Mouse (Mus musculus) midbrain, embryonic 11.5 days (tissue): ENCODE results near the gene Pkd2l1. TPM values are rescaled to one million over a fixed set of nuclear protein-coding genes. Genes with fewer than 3 reads are reported as not detected.

Source experiments
- ATAC-seq: fragments of 200-750 bp; cut with Nextera tagmentation; 2 replicates; pipeline ENCODE4 v1.8.0; 2017; ENCODE audit warnings: moderate TSS enrichment, moderate library complexity; ENCODE audit not compliant: low FRiP score
- DNase-seq: peaks from one replicate; pipeline ENCODE4 v3.0.0; 2015; ENCODE audit warnings: low spot score; ENCODE audit errors: missing footprints
- H3K27ac ChIP-seq: fragments of 300-500 bp; sonication (generic); 2 replicates; pipeline ENCODE4 v1.5.1; 2014; ENCODE audit warnings: low read depth, low read length
- H3K27me3 ChIP-seq: fragments of 300-500 bp; sonication (generic); 2 replicates; pipeline ENCODE4 v1.6.1; 2014; ENCODE audit warnings: mild to moderate bottlenecking, low read length, moderate library complexity, mixed read lengths; ENCODE audit not compliant: control insufficient read depth, insufficient read depth
- H3K36me3 ChIP-seq: fragments of 300-500 bp; sonication (generic); 2 replicates; pipeline ENCODE4 v1.6.1; 2014; ENCODE audit warnings: mild to moderate bottlenecking, low read length, moderate library complexity, mixed read lengths; ENCODE audit not compliant: control insufficient read depth, insufficient read depth
- H3K4me1 ChIP-seq: fragments of 300-500 bp; sonication (generic); 2 replicates; pipeline ENCODE4 v1.6.1; 2014; ENCODE audit warnings: low read length; ENCODE audit not compliant: control insufficient read depth, insufficient read depth
- H3K4me2 ChIP-seq: fragments of 300-500 bp; sonication (generic); 2 replicates; pipeline ENCODE4 v1.6.1; 2014; ENCODE audit warnings: mild to moderate bottlenecking, moderate library complexity
- H3K4me3 ChIP-seq: fragments of 300-500 bp; sonication (generic); 2 replicates; pipeline ENCODE4 v1.5.1; 2014; ENCODE audit warnings: low read depth, low read length
- H3K9ac ChIP-seq: fragments of 300-500 bp; sonication (generic); 2 replicates; pipeline ENCODE4 v1.6.1; 2014; ENCODE audit warnings: low read length
- H3K9me3 ChIP-seq: fragments of 300-500 bp; sonication (generic); 2 replicates; pipeline ENCODE4 v1.6.1; 2016; ENCODE audit warnings: low read length; ENCODE audit not compliant: control insufficient read depth
- WGBS: fragments of 180-500 bp; shearing (Covaris S2); extraction: QIAGEN DNeasy Blood & Tissue Kit; methylation state at CpG from one replicate; pipeline ENCODE4 v1.1.7; 2014; 5-methylcytosine and 5-hydroxymethylcytosine counted together
- polyA plus RNA-seq: library from polyadenylated mRNA; unstranded; fragments of >200 nt; fragmentation: Nextera tagmentation; extraction: Ambion mirVana; gene quantifications from 2 replicates; pipeline ENCODE4 v1.2.1, GENCODE M21; 2014

Gene Pkd2l1
- polyA plus RNA-seq = 0.08 and 0.14 TPM in 2 replicates

- no peak for ATAC-seq
- H3K27me3 ChIP-seq = no peaks in the 10 kb centered on the region
- no peaks in the 10 kb centered on the region for H3K4me1 ChIP-seq
- no peaks in the 10 kb centered on the region for H3K36me3 ChIP-seq
- WGBS = 39% methylated on average over 3 of the region's 3 CpGs
- H3K4me2 ChIP-seq = no peak within 1 kb of the TSS
- no peak within 1 kb of the TSS for H3K9ac ChIP-seq
- H3K9me3 ChIP-seq = no peaks in the 10 kb centered on the region
- no peak within 1 kb of the TSS for H3K4me3 ChIP-seq
- no peak for DNase-seq
- no peak within 1 kb of the TSS for H3K27ac ChIP-seq
These were observed at the start of gene Pkd2l1 for GRCm38 (mm10) chr19:44192342-44192741. TSS of gene Pkd2l1 (minus strand) at chr19:44192442.

GRCm38 (mm10) chr19:44238906-44239305 is 46.7 kb upstream of the Pkd2l1 start:
- Histone ChIP-seq H3K27ac (no peak overlapping the region), H3K9me3 (no peaks in the 10 kb centered on the region), H3K4me3 (no peak overlapping the region), H3K4me2 (no peak overlapping the region), H3K4me1 (no peaks in the 10 kb centered on the region), H3K9ac (no peak overlapping the region), H3K36me3 (no peaks in the 10 kb centered on the region), H3K27me3 (no peaks in the 10 kb centered on the region)
- 93% methylated on average over 2 of the region's 2 CpGs for whole genome bisulfite sequencing
- ATAC-seq (no peak), DNase-seq (no peak)

- ATAC-seq (no peak), DNase-seq (peak; percentile 90)
- no peak overlapping the region for H3K4me3 ChIP-seq
- H3K9ac ChIP-seq = no peak overlapping the region
- WGBS = 22% methylated on average over 19 of the region's 19 CpGs
- peak overlapping the region; percentile 33 for H3K4me2 ChIP-seq
- H3K27me3 ChIP-seq = no peaks in the 10 kb centered on the region
- H3K36me3 ChIP-seq = no peaks in the 10 kb centered on the region
- no peaks in the 10 kb centered on the region for H3K4me1 ChIP-seq
- H3K27ac ChIP-seq = no peak overlapping the region
- H3K9me3 ChIP-seq = no peaks in the 10 kb centered on the region
These were observed 45.3 kb upstream of the Pkd2l1 start for GRCm38 (mm10) chr19:44237471-44238006.

DNA sequence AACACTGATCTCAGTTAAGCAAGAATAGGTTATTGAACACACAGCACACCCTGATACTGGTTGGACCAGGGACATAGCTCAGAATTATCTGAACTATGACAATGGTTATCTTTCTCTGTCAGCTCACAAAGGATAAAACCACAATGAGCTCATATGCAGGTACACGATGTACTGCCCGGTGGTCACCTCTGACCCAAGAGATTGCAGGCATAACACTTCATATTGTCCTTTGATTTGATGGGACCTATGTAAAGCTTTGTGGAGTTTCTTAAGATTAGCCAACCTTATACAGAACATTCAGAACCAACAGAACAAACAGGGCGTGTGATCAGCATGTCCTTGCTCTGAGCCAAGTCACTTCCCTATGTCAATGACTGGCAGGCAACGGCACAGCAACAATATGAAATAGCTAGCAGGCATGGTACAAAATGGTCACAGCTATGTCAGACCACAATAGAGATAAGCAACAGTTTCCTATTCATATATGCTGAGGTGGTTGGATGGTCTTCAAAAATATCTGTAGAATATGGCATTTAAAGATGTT is 39.4 kb upstream of the Pkd2l1 start:
- Histone ChIP-seq H3K9ac (no peak overlapping the region), H3K4me2 (no peak overlapping the region), H3K4me3 (no peak overlapping the region), H3K27ac (no peak overlapping the region), H3K36me3 (no peaks in the 10 kb centered on the region), H3K27me3 (no peaks in the 10 kb centered on the region), H3K9me3 (no peaks in the 10 kb centered on the region), H3K4me1 (no peaks in the 10 kb centered on the region)
- DNase-seq (no peak), ATAC-seq (no peak)
- 90% methylated on average over 4 of the region's 4 CpGs for WGBS

- 76% methylated on average over 3 of the region's 3 CpGs for WGBS
- Histone ChIP-seq H3K27ac (no peak overlapping the region), H3K27me3 (no peaks in the 10 kb centered on the region), H3K9ac (no peak overlapping the region), H3K4me1 (no peaks in the 10 kb centered on the region), H3K36me3 (no peaks in the 10 kb centered on the region), H3K4me2 (no peak overlapping the region), H3K4me3 (no peak overlapping the region), H3K9me3 (no peaks in the 10 kb centered on the region)
- DNase-seq (no peak), ATAC-seq (no peak)
These were observed 38.0 kb upstream of the Pkd2l1 start for GRCm38 (mm10) chr19:44230212-44230611.

DNA sequence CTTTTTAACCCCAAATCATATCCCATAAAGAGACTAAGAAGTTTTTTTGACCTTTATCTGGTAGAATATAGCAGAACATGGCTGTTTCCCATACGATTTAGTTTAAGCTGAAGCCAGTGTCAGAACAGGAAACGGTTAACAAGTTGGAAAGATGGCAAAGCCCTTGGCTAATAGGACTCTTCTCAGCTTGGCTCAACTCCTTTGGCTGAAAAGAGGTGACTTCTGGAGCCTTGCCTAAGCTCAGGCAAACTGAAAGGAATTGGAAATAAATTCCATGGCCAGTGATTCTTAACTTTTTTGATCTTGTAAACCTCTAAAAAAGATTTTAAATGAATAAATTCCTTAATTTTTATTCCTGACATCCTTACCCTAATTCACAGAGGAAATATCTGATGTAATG is 37.5 kb upstream of the Pkd2l1 start:
- Histone ChIP-seq H3K4me3 (no peak overlapping the region), H3K27ac (no peak overlapping the region), H3K36me3 (no peaks in the 10 kb centered on the region), H3K4me2 (no peak overlapping the region), H3K9ac (no peak overlapping the region), H3K4me1 (no peaks in the 10 kb centered on the region), H3K9me3 (no peaks in the 10 kb centered on the region), H3K27me3 (no peaks in the 10 kb centered on the region)
- DNase-seq (no peak), ATAC-seq (no peak)
- WGBS = 76% methylated on average over 2 of the region's 2 CpGs

- Histone ChIP-seq H3K27me3 (no peaks in the 10 kb centered on the region), H3K4me3 (no peak overlapping the region), H3K36me3 (no peaks in the 10 kb centered on the region), H3K4me1 (no peaks in the 10 kb centered on the region), H3K9me3 (no peaks in the 10 kb centered on the region), H3K9ac (no peak overlapping the region), H3K27ac (no peak overlapping the region), H3K4me2 (no peak overlapping the region)
- DNase-seq (no peak), ATAC-seq (no peak)
- 96% methylated on average over 5 of the region's 5 CpGs for WGBS
These were observed 33.5 kb upstream of the Pkd2l1 start for GRCm38 (mm10) chr19:44225728-44226127.

GRCm38 (mm10) chr19:44217958-44218525 is 25.8 kb upstream of the Pkd2l1 start:
- 77% methylated on average over 3 of the region's 3 CpGs for WGBS
- Histone ChIP-seq H3K27me3 (no peaks in the 10 kb centered on the region), H3K9ac (no peak overlapping the region), H3K4me2 (no peak overlapping the region), H3K27ac (no peak overlapping the region), H3K4me3 (no peak overlapping the region), H3K36me3 (no peaks in the 10 kb centered on the region), H3K4me1 (no peaks in the 10 kb centered on the region), H3K9me3 (no peaks in the 10 kb centered on the region)
- no peak for DNase-seq
- no peak for ATAC-seq

DNA sequence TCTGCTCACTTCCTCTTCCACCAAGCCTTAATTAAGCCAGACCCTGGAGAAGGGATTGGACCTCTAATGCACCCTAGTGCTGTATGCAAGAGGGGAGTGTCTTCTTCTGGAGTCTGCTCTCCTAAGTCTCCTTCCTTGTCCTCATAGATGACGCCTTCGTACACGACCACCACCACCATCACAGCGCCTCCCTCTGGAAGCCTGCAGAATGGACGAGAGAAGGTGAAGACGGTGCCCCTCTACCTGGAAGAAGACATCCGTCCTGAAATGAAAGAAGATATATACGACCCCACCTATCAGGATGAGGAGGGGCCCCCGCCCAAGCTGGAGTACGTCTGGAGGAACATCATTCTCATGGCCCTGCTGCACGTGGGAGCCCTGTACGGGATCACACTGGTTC is 23.0 kb upstream of the Pkd2l1 start:
- no peaks in the 10 kb centered on the region for H3K27me3 ChIP-seq
- WGBS = 71% methylated on average over 12 of the region's 12 CpGs
- H3K9me3 ChIP-seq = no peaks in the 10 kb centered on the region
- H3K36me3 ChIP-seq = no peaks in the 10 kb centered on the region
- ATAC-seq = no peak
- no peak for DNase-seq
- no peaks in the 10 kb centered on the region for H3K4me1 ChIP-seq
- no peak overlapping the region for H3K27ac ChIP-seq
- H3K9ac ChIP-seq = no peak overlapping the region
- H3K4me2 ChIP-seq = no peak overlapping the region
- no peak overlapping the region for H3K4me3 ChIP-seq
